Mouse (Mus musculus) hindbrain, embryonic 15.5 days (tissue): ENCODE results near the gene AC124502.3. TPM values are rescaled to one million over a fixed set of nuclear protein-coding genes. Genes with fewer than 3 reads are reported as not detected.
A peak's percentile ranks its signal among the peaks of the same experiment; 100 is the strongest.

Experiments used
- ATAC-seq: fragments of 200-750 bp; cut with Nextera tagmentation; 2 replicates; pipeline ENCODE4 v1.8.0; 2017; ENCODE audit warnings: low read depth, moderate number of reproducible peaks, moderate TSS enrichment; ENCODE audit not compliant: low FRiP score
- H3K27ac ChIP-seq: fragments of 300-500 bp; sonication (generic); replicated peaks from 2 replicates; pipeline ENCODE4 v1.5.1; 2015; ENCODE audit warnings: mild to moderate bottlenecking, inconsistent platforms
- H3K27me3 ChIP-seq: fragments of 300-500 bp; sonication (generic); 2 replicates; pipeline ENCODE4 v1.6.1; 2015; ENCODE audit warnings: control low read depth, inconsistent platforms
- H3K36me3 ChIP-seq: fragments of 300-500 bp; sonication (generic); 2 replicates; pipeline ENCODE4 v1.6.1; 2015; ENCODE audit warnings: control low read depth, inconsistent platforms
- H3K4me1 ChIP-seq: fragments of 300-500 bp; sonication (generic); replicated peaks from 2 replicates; pipeline ENCODE4 v1.6.1; 2015; ENCODE audit warnings: control low read depth, inconsistent platforms
- H3K4me2 ChIP-seq: fragments of 300-500 bp; sonication (generic); 2 replicates; pipeline ENCODE4 v1.6.1; 2015; ENCODE audit warnings: moderate library complexity, mild to moderate bottlenecking, inconsistent platforms
- H3K4me3 ChIP-seq: fragments of 300-500 bp; sonication (generic); 2 replicates; pipeline ENCODE4 v1.5.1; 2015; ENCODE audit warnings: mild to moderate bottlenecking, inconsistent platforms
- H3K9ac ChIP-seq: fragments of 300-500 bp; sonication (generic); 2 replicates; pipeline ENCODE4 v1.6.1; 2015; ENCODE audit warnings: inconsistent platforms
- H3K9me3 ChIP-seq: fragments of 300-500 bp; sonication (generic); 2 replicates; pipeline ENCODE4 v1.6.1; 2016; ENCODE audit warnings: control low read depth, inconsistent platforms
- WGBS: fragments of 180-500 bp; shearing (Covaris S2); methylation state at CpG from one replicate; pipeline ENCODE4 v1.1.7; 2015; 5-methylcytosine and 5-hydroxymethylcytosine counted together
- polyA plus RNA-seq: library from polyadenylated mRNA; unstranded; fragments of >200 nt; fragmentation: Nextera tagmentation; extraction: Ambion mirVana; gene quantifications from 2 replicates; pipeline ENCODE4 v1.2.1, GENCODE M21; 2015

AC124502.3 gene
- polyA plus RNA-seq, 1 experiment from 2014 or later = 5.1 TPM

DNA sequence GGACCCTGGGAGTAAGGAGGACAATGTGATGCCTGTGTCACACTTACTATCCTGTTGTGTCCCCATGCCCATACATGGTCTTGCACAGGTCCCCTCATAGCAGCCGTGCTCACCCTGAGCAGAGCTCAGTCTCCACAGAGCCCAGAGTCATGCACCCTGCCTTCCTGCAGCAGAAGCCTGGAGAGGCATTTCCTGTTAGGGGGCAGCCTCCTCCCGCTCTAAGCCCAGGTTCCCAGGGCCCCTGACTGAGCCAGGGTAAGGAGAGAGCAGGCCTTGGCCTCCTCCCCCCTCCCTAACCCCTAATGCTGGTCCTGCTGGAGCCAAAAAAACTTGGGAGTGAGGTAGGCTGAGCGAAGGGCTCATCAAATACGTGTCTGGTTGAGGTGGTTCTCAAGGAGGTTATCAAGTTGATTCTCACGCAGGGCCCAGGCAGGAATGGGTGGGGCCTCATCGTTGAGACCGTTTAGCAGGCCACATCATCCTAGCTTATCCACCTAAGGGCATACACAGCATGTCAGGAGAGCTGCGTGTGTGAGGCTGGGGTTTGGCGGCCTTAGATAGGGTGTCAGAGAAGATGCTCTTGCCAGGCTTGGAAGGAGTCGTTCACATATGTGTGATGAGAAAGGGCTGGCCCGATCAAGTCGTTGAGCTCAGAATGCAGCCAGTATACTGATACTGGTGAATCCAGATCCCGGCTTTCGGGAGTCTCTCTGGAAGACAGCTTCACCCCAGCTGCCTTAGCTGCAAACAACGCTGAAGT lies 28.5 kb downstream of the AC124502.3 start:
- H3K27me3 ChIP-seq = peaks cover 13% of the 10 kb centered on the region
- ATAC-seq = no peak
- peaks cover 32% of the 10 kb centered on the region for H3K4me1 ChIP-seq
- H3K4me3 ChIP-seq = peak overlapping the region; percentile 42
- H3K9ac ChIP-seq = peak overlapping the region; percentile 38; the same call in 1 of the 2 replicates
- H3K4me2 ChIP-seq = peak overlapping the region; percentile 83
- 13% methylated on average over 15 of the region's 15 CpGs for WGBS
- H3K27ac ChIP-seq = no peak overlapping the region
- H3K9me3 ChIP-seq = no peaks in the 10 kb centered on the region
- no peaks in the 10 kb centered on the region for H3K36me3 ChIP-seq

DNA sequence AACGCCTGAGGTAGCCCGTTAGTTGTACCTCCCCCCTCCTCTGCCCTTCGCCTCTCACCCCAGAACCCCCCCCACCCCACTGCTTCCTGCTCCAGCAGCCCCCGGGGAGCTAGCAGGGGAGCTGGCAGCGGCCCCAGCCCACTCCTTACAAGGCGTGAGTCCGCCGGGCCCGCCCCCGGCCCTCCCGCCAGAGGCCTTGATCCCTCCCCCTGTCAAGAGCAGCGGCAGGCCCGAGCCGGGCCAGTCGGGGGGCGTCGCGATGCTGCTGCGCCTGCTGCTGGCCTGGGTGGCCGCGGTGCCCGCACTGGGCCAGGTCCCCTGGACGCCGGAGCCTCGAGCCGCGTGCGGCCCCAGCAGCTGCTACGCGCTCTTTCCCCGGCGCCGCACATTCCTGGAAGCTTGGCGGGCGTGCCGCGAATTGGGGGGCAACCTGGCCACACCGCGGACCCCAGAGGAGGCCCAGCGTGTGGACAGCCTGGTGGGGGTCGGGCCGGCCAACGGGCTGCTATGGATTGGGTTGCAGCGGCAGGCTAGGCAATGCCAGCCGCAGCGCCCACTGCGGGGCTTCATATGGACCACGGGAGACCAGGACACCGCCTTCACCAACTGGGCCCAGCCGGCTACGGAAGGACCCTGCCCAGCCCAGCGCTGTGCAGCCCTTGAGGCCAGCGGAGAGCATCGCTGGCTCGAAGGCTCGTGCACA lies 29.3 kb downstream of the AC124502.3 start, which contains the start of gene Cd248:
Gene Cd248, plus strand, starts transcription at position 212 of the 703 bp plus-strand sequence.
- Histone ChIP-seq H3K36me3 (no peaks in the 10 kb centered on the region), H3K27me3 (peaks cover 13% of the 10 kb centered on the region), H3K4me2 (peak within 1 kb of the TSS; percentile 83), H3K4me1 (peaks cover 40% of the 10 kb centered on the region), H3K4me3 (peak within 1 kb of the TSS; percentile 42), H3K27ac (0 out of 2 replicates have a peak within 1 kb of the TSS, but pooled peaks have one; percentile 14), H3K9me3 (no peaks in the 10 kb centered on the region), H3K9ac (peak within 1 kb of the TSS; percentile 38)
- under 1% methylated on average over 48 of the region's 56 CpGs for WGBS
- ATAC-seq = no peak; the same call in 1 of the 2 replicates

DNA sequence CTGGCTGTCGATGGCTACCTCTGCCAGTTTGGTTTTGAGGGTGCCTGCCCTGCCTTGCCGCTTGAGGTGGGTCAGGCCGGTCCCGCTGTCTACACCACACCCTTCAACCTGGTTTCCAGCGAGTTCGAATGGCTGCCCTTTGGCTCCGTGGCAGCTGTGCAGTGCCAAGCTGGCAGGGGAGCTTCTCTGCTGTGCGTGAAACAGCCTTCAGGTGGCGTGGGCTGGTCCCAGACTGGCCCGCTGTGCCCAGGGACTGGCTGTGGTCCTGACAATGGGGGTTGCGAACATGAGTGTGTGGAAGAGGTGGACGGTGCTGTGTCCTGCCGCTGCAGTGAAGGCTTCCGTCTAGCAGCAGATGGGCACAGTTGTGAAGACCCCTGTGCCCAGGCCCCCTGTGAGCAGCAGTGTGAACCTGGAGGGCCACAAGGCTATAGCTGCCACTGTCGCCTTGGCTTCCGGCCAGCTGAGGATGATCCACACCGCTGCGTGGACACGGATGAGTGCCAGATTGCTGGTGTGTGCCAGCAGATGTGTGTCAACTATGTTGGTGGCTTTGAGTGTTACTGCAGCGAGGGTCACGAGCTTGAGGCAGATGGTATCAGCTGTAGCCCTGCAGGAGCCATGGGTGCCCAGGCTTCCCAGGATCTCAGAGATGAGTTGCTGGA lies 30.0 kb downstream of the AC124502.3 start:
- WGBS = 26% methylated on average over 21 of the region's 21 CpGs
- Histone ChIP-seq H3K4me1 (peaks cover 41% of the 10 kb centered on the region), H3K4me3 (peak overlapping the region; percentile 42), H3K9me3 (no peaks in the 10 kb centered on the region), H3K4me2 (peak overlapping the region; percentile 83), H3K9ac (peak overlapping the region; percentile 38), H3K27ac (no peak overlapping the region), H3K27me3 (peaks cover 13% of the 10 kb centered on the region), H3K36me3 (no peaks in the 10 kb centered on the region)
- ATAC-seq = no peak

DNA sequence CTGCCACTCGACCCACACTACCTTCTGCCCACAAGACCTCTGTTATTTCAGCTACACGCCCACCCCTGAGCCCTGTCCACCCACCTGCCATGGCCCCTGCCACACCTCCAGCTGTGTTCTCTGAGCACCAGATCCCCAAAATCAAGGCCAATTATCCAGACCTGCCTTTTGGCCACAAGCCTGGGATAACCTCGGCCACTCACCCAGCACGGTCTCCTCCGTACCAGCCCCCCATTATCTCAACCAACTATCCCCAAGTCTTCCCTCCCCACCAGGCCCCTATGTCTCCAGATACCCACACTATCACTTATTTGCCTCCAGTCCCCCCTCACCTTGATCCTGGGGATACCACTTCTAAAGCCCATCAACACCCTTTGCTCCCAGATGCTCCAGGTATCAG lies 30.8 kb downstream of the AC124502.3 start:
- no peak overlapping the region for H3K9ac ChIP-seq
- H3K27me3 ChIP-seq = peaks cover 17% of the 10 kb centered on the region
- no peaks in the 10 kb centered on the region for H3K36me3 ChIP-seq
- no peak overlapping the region for H3K27ac ChIP-seq
- WGBS = 82% methylated on average over 5 of the region's 5 CpGs
- peak overlapping the region; percentile 6; the same call in 1 of the 2 replicates for H3K4me3 ChIP-seq
- no peaks in the 10 kb centered on the region for H3K9me3 ChIP-seq
- peaks cover 41% of the 10 kb centered on the region for H3K4me1 ChIP-seq
- no peak for ATAC-seq
- peak overlapping the region; percentile 83 for H3K4me2 ChIP-seq

DNA sequence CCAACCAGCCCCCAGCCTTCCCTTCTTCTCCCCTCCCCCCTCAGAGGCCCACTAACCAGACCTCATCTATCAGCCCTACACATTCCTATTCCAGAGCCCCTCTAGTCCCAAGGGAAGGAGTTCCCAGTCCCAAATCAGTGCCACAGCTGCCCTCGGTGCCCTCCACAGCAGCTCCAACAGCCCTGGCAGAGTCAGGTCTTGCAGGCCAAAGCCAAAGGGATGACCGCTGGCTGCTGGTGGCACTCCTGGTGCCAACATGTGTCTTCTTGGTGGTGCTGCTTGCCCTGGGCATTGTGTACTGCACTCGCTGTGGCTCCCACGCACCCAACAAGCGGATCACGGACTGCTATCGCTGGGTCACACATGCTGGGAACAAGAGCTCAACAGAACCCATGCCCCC lies 31.3 kb downstream of the AC124502.3 start:
- H3K27ac ChIP-seq = no peak overlapping the region
- ATAC-seq = no peak
- peak overlapping the region; percentile 6; the same call in 1 of the 2 replicates for H3K4me3 ChIP-seq
- H3K9ac ChIP-seq = no peak overlapping the region
- no peaks in the 10 kb centered on the region for H3K36me3 ChIP-seq
- H3K27me3 ChIP-seq = peaks cover 21% of the 10 kb centered on the region
- WGBS = 83% methylated on average over 7 of the region's 7 CpGs
- peaks cover 41% of the 10 kb centered on the region for H3K4me1 ChIP-seq
- peak overlapping the region; percentile 83 for H3K4me2 ChIP-seq
- no peaks in the 10 kb centered on the region for H3K9me3 ChIP-seq

DNA sequence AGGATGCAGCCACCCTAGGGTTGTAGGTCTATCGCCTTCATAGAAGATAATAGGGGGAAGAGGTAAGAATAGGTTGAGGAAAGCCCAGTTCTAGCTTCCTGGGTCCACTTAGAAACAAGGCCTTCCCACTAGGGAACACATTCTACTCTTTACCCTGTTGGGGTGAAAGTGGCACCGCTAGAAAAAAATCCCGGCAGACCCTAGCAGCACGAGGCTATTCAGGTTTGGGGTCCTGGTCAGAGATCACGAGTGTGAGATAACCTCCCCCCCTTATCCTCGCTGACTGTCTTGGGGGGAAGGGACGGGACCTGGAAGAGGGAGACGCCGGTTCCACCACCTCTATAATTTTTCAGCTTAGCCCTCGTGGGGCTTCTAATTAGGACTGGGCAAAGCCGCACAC lies 32.4 kb downstream of the AC124502.3 start:
- no peak for ATAC-seq
- H3K27me3 ChIP-seq = peaks cover 21% of the 10 kb centered on the region

DNA sequence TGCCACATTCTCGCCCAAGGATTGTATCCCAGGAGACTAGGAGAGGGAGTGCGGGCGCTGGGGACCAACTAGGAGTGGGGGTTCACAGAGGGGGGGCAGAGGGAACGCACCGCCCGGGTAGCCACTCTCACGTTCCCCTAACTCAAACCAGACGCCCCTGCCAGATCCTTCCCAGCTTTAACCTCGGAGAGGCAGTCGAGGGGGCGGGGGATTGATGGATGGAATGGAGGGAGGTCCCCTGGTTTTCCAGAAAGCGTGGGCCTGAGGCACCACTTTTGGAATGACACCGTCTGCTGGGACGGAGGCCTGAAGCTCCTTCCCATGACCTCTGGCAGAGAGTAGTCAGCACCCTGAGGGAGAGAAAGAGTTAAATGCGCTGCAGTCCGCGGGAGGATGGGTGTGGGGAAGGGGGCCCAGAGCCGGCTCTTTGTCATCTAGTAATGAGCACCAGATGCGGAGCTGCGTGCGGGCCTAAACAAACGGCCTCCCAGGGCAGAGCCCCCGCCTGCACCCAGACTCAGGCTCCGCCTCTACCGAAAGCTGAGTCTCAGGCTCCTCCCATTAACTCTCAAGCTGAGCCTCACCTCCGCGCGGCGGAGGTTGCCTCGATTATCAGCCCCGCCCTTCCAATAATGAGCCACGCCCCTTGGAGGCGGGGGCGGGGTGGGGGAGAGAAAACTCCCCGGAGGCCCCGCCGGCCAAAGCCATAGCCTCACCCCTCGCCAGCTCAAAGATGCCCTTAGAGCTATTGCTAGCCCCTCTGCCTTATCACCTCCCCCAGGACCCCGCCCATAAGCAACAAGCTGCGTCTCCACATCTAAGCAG lies 33.1 kb downstream of the AC124502.3 start:
- Histone ChIP-seq H3K4me3 (peak overlapping the region; percentile 44), H3K27me3 (peaks cover 18% of the 10 kb centered on the region), H3K4me1 (peaks cover 41% of the 10 kb centered on the region), H3K36me3 (no peaks in the 10 kb centered on the region), H3K4me2 (peak overlapping the region; percentile 83), H3K27ac (peak overlapping the region; percentile 47; the same call in 1 of the 2 replicates), H3K9ac (peak overlapping the region; percentile 39), H3K9me3 (no peaks in the 10 kb centered on the region)
- ATAC-seq = peak; percentile 83
- WGBS = under 1% methylated on average over 39 of the region's 40 CpGs

More for the DNA sequence above, 32.4 kb downstream of the AC124502.3 start:
- Histone ChIP-seq H3K9ac (peak overlapping the region; percentile 39), H3K36me3 (no peaks in the 10 kb centered on the region), H3K4me1 (peaks cover 41% of the 10 kb centered on the region), H3K4me2 (peak overlapping the region; percentile 83), H3K4me3 (peak overlapping the region; percentile 44), H3K27ac (peak overlapping the region; percentile 47; the same call in 1 of the 2 replicates), H3K9me3 (no peaks in the 10 kb centered on the region)
- 9% methylated on average over 11 of the region's 11 CpGs for WGBS

DNA sequence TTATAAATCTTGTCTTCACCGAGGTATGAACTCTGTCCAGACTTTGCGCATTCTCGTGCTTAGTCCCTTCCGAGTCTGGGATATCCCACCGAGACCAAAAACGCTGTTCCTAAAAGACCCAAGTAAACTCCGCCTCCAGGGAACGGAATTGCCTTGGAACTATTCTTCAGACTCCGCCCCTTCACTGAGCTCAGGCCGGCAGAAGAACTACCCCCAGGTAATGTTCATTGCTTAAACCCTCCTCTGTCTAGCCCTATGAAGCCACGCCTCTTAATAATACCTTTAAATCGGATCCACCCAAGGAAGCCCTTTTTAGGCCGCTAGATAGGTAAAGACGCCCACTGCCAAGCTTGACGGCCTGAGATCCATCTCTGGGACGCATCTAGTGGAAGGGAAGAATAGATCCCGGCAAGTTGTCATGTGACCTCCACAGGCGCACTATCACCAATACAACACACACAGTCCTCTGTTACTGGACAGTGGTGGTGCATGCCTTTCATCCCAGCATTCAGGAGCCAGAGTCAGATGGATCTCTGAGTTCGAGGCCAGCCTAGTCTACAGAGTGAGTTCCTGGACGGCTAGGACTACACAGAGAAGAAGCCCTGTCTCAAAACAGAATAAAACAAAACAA lies 33.8 kb downstream of the AC124502.3 start:
- Histone ChIP-seq H3K4me3 (peak overlapping the region; percentile 44), H3K36me3 (no peaks in the 10 kb centered on the region), H3K4me1 (peaks cover 38% of the 10 kb centered on the region), H3K27ac (0 out of 2 replicates have a peak overlapping the region, but pooled peaks have one; percentile 0), H3K27me3 (peaks cover 13% of the 10 kb centered on the region), H3K4me2 (peak overlapping the region; percentile 83), H3K9ac (peak overlapping the region; percentile 39; the same call in 1 of the 2 replicates), H3K9me3 (no peaks in the 10 kb centered on the region)
- 2% methylated on average over 20 of the region's 20 CpGs for WGBS
- peak; percentile 5; the same call in 1 of the 2 replicates for ATAC-seq

DNA sequence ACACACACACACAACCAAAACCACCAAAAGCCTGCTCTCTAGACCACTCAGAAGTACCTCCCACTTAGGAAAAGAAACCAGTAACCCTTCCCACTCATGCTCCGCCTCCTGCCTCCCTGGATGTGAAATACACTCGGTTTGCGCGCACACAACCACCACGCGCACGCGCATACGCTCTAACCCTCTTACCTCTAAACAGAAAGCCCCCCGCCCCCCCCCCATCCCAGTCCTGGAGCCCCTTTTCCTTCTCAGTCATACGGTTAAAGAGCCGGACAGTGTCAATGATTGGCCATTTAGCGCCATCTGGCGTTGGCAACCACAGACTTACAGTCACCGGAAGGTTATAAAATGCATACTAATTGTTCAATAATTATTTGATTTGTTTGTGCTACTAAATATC lies 34.3 kb downstream of the AC124502.3 start:
- no peaks in the 10 kb centered on the region for H3K9me3 ChIP-seq
- H3K27me3 ChIP-seq = peaks cover 13% of the 10 kb centered on the region
- peak overlapping the region; percentile 44 for H3K4me3 ChIP-seq
- H3K4me1 ChIP-seq = peaks cover 32% of the 10 kb centered on the region
- peak overlapping the region; percentile 83 for H3K4me2 ChIP-seq
- no peak for ATAC-seq
- H3K36me3 ChIP-seq = no peaks in the 10 kb centered on the region
- whole genome bisulfite sequencing = 2% methylated on average over 15 of the region's 15 CpGs
- 0 out of 2 replicates have a peak overlapping the region, but pooled peaks have one; percentile 0 for H3K27ac ChIP-seq
- H3K9ac ChIP-seq = no peak overlapping the region

DNA sequence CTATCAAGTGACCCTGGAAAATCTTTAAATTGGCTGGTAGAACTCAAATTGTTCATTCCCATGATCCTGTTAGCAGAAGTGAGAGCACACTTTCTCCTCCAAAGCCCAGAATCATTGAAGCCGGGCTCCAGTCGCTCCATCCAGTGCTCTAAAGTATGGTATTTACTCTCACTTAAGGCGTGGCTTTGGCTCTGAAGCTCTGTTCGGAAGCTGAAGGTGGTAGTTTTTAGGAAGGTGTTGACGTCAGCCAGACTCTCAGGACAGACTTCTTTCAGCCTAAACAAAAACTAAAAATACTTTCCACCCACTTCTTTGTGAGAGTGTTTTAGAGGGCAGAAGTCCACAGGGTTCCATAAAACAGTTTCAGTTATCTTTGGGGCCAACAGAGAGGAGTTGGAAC lies 34.8 kb downstream of the AC124502.3 start:
- no peak overlapping the region for H3K27ac ChIP-seq
- H3K9ac ChIP-seq = no peak overlapping the region
- H3K4me3 ChIP-seq = no peak overlapping the region
- H3K9me3 ChIP-seq = no peaks in the 10 kb centered on the region
- ATAC-seq = no peak
- no peaks in the 10 kb centered on the region for H3K36me3 ChIP-seq
- peaks cover 28% of the 10 kb centered on the region for H3K4me1 ChIP-seq
- H3K4me2 ChIP-seq = no peak overlapping the region
- H3K27me3 ChIP-seq = peaks cover 13% of the 10 kb centered on the region
- 49% methylated on average over 5 of the region's 5 CpGs for WGBS
